Mouse (Mus musculus) kidney, embryonic 15.5 days (tissue): ENCODE data around the gene Msn. TPM values are rescaled to one million over a fixed set of nuclear protein-coding genes. Genes with fewer than 3 reads are reported as not detected.
A peak's percentile ranks its signal among the peaks of the same experiment; 100 is the strongest.

Experiments
- ATAC-seq: fragments of 200-750 bp; cut with Nextera tagmentation; replicated peaks from 2 replicates; pipeline ENCODE4 v1.8.0; 2017; ENCODE audit warnings: moderate TSS enrichment; ENCODE audit not compliant: low FRiP score
- H3K27ac ChIP-seq: fragments of 300-500 bp; sonication (generic); 2 replicates; pipeline ENCODE4 v1.5.1; 2015; ENCODE audit warnings: mild to moderate bottlenecking, inconsistent platforms
- H3K27me3 ChIP-seq: fragments of 300-500 bp; sonication (generic); 2 replicates; pipeline ENCODE4 v1.6.1; 2015; ENCODE audit warnings: inconsistent platforms
- H3K36me3 ChIP-seq: fragments of 300-500 bp; sonication (generic); 2 replicates; pipeline ENCODE4 v1.6.1; 2015; ENCODE audit warnings: inconsistent platforms
- H3K4me1 ChIP-seq: fragments of 300-500 bp; sonication (generic); 2 replicates; pipeline ENCODE4 v1.6.1; 2015; ENCODE audit warnings: inconsistent platforms
- H3K4me2 ChIP-seq: fragments of 300-500 bp; sonication (generic); 2 replicates; pipeline ENCODE4 v1.6.1; 2015; ENCODE audit warnings: moderate library complexity, mild to moderate bottlenecking, inconsistent platforms
- H3K4me3 ChIP-seq: fragments of 300-500 bp; sonication (generic); replicated peaks from 2 replicates; pipeline ENCODE4 v1.5.1; 2015; ENCODE audit warnings: mild to moderate bottlenecking, inconsistent platforms
- H3K9ac ChIP-seq: fragments of 300-500 bp; sonication (generic); 2 replicates; pipeline ENCODE4 v1.6.1; 2015; ENCODE audit warnings: mild to moderate bottlenecking, inconsistent platforms
- H3K9me3 ChIP-seq: fragments of 300-500 bp; sonication (generic); replicated peaks from 2 replicates; pipeline ENCODE4 v1.6.1; 2016; ENCODE audit warnings: inconsistent platforms
- WGBS: fragments of 180-500 bp; shearing (Covaris S2); methylation state at CpG from one replicate; pipeline ENCODE4 v1.1.7; 2015; ENCODE audit warnings: mixed read lengths; 5-methylcytosine and 5-hydroxymethylcytosine counted together
- polyA plus RNA-seq: library from polyadenylated mRNA; unstranded; fragments of >200 nt; fragmentation: Nextera tagmentation; extraction: Ambion mirVana; gene quantifications from 2 replicates; pipeline ENCODE4 v1.2.1, GENCODE M21; 2015

Gene Msn
- polyA plus RNA-seq, result 125 and 132 TPM in 2 replicates

GRCm38 (mm10) chrX:96095509-96096499, at the start of gene Msn:
Gene Msn (plus strand): TSS chrX:96096042.
- 30% methylated on average over 37 of the region's 44 CpGs for WGBS
- peak within 1 kb of the TSS; percentile 85 for H3K27ac ChIP-seq
- ATAC-seq, result peak; percentile 89

GRCm38 (mm10) chrX:96052798-96053197, 43.0 kb upstream of the Msn start:
- Histone ChIP-seq H3K4me2 (no peak overlapping the region), H3K36me3 (no peaks in the 10 kb centered on the region), H3K9me3 (no peaks in the 10 kb centered on the region), H3K27ac (no peak overlapping the region), H3K4me3 (no peak overlapping the region), H3K4me1 (no peaks in the 10 kb centered on the region), H3K9ac (no peak overlapping the region), H3K27me3 (peaks cover 20% of the 10 kb centered on the region; the same call in 1 of the 2 replicates)
- ATAC-seq, result no peak
- WGBS, result 74% methylated on average over 1 of the region's 1 CpGs

More at GRCm38 (mm10) chrX:96095509-96096499, at the start of gene Msn:
- Histone ChIP-seq H3K36me3 (no peaks in the 10 kb centered on the region), H3K9ac (peak within 1 kb of the TSS; percentile 47), H3K27me3 (peaks cover 16% of the 10 kb centered on the region; the same call in 1 of the 2 replicates), H3K4me2 (peak within 1 kb of the TSS; percentile 63), H3K4me1 (no peaks in the 10 kb centered on the region), H3K9me3 (no peaks in the 10 kb centered on the region), H3K4me3 (peak within 1 kb of the TSS; percentile 61)

- H3K36me3 ChIP-seq, result no peaks in the 10 kb centered on the region
- H3K27ac ChIP-seq, result no peak overlapping the region
- ATAC-seq, result no peak
- H3K27me3 ChIP-seq, result 0 out of 2 replicates have a peak, but pooled peaks cover 3% of the 10 kb centered on the region
- H3K9me3 ChIP-seq, result no peaks in the 10 kb centered on the region
- H3K4me3 ChIP-seq, result no peak overlapping the region
- no peak overlapping the region for H3K4me2 ChIP-seq
- H3K9ac ChIP-seq, result no peak overlapping the region
- no peaks in the 10 kb centered on the region for H3K4me1 ChIP-seq
These were observed 18.1 kb upstream of the Msn start for GRCm38 (mm10) chrX:96077747-96078146.

- Histone ChIP-seq H3K4me2 (no peak overlapping the region), H3K4me3 (no peak overlapping the region), H3K9me3 (no peaks in the 10 kb centered on the region), H3K27ac (no peak overlapping the region), H3K36me3 (no peaks in the 10 kb centered on the region), H3K4me1 (no peaks in the 10 kb centered on the region), H3K9ac (no peak overlapping the region), H3K27me3 (peaks cover 9% of the 10 kb centered on the region; the same call in 1 of the 2 replicates)
- 41% methylated on average over 2 of the region's 2 CpGs for WGBS
- no peak for ATAC-seq
These were observed 9.6 kb upstream of the Msn start for GRCm38 (mm10) chrX:96086259-96086658.

GRCm38 (mm10) chrX:96096513-96097210, 820 bp downstream of the Msn start:
- H3K27ac ChIP-seq, result peak overlapping the region; percentile 85
- peak; percentile 61 for ATAC-seq

GRCm38 (mm10) chrX:96097491-96097970, 1.7 kb downstream of the Msn start:
- Histone ChIP-seq H3K27ac (0 out of 2 replicates have a peak overlapping the region, but pooled peaks have one; percentile 32), H3K4me2 (peak overlapping the region; percentile 63), H3K4me3 (peak overlapping the region; percentile 61), H3K9ac (no peak overlapping the region), H3K9me3 (no peaks in the 10 kb centered on the region), H3K4me1 (no peaks in the 10 kb centered on the region), H3K36me3 (no peaks in the 10 kb centered on the region), H3K27me3 (peaks cover 16% of the 10 kb centered on the region; the same call in 1 of the 2 replicates)
- 34% methylated on average over 5 of the region's 5 CpGs for WGBS
- no peak for ATAC-seq

More at GRCm38 (mm10) chrX:96096513-96097210, 820 bp downstream of the Msn start:
- H3K4me3 ChIP-seq, result peak overlapping the region; percentile 61
- peaks cover 16% of the 10 kb centered on the region; the same call in 1 of the 2 replicates for H3K27me3 ChIP-seq
- peak overlapping the region; percentile 63 for H3K4me2 ChIP-seq
- H3K36me3 ChIP-seq, result no peaks in the 10 kb centered on the region
- no peaks in the 10 kb centered on the region for H3K4me1 ChIP-seq
- WGBS, result 17% methylated on average over 15 of the region's 15 CpGs
- peak overlapping the region; percentile 47 for H3K9ac ChIP-seq
- no peaks in the 10 kb centered on the region for H3K9me3 ChIP-seq

GRCm38 (mm10) chrX:96099003-96099402, 3.2 kb downstream of the Msn start:
- H3K9ac ChIP-seq, result no peak overlapping the region
- no peak overlapping the region for H3K4me3 ChIP-seq
- H3K9me3 ChIP-seq, result no peaks in the 10 kb centered on the region
- ATAC-seq, result peak; percentile 53
- no peak overlapping the region for H3K27ac ChIP-seq
- H3K4me2 ChIP-seq, result peak overlapping the region; percentile 27; the same call in 1 of the 2 replicates
- H3K36me3 ChIP-seq, result no peaks in the 10 kb centered on the region
- 52% methylated on average over 2 of the region's 2 CpGs for WGBS
- peaks cover 5% of the 10 kb centered on the region; the same call in 1 of the 2 replicates for H3K27me3 ChIP-seq
- H3K4me1 ChIP-seq, result no peaks in the 10 kb centered on the region

- Histone ChIP-seq H3K27me3 (no peaks in the 10 kb centered on the region), H3K4me3 (no peak overlapping the region), H3K9me3 (no peaks in the 10 kb centered on the region), H3K36me3 (no peaks in the 10 kb centered on the region), H3K27ac (no peak overlapping the region), H3K9ac (no peak overlapping the region), H3K4me1 (no peaks in the 10 kb centered on the region), H3K4me2 (no peak overlapping the region)
- ATAC-seq, result no peak
- 65% methylated on average over 3 of the region's 3 CpGs for WGBS
These were observed 11.8 kb downstream of the Msn start for GRCm38 (mm10) chrX:96107427-96108291.

GRCm38 (mm10) chrX:96113106-96113634, 17.3 kb downstream of the Msn start:
- Histone ChIP-seq H3K4me2 (no peak overlapping the region), H3K36me3 (no peaks in the 10 kb centered on the region), H3K4me3 (no peak overlapping the region), H3K27me3 (peaks cover 6% of the 10 kb centered on the region; the same call in 1 of the 2 replicates), H3K4me1 (no peaks in the 10 kb centered on the region), H3K9ac (no peak overlapping the region), H3K9me3 (no peaks in the 10 kb centered on the region), H3K27ac (no peak overlapping the region)
- no peak for ATAC-seq

GRCm38 (mm10) chrX:96115501-96115900, 19.7 kb downstream of the Msn start:
- no peaks in the 10 kb centered on the region for H3K36me3 ChIP-seq
- no peak overlapping the region for H3K9ac ChIP-seq
- no peak for ATAC-seq
- no peak overlapping the region for H3K27ac ChIP-seq
- no peak overlapping the region for H3K4me3 ChIP-seq
- no peaks in the 10 kb centered on the region for H3K9me3 ChIP-seq
- H3K4me2 ChIP-seq, result no peak overlapping the region
- peaks cover 6% of the 10 kb centered on the region; the same call in 1 of the 2 replicates for H3K27me3 ChIP-seq
- no peaks in the 10 kb centered on the region for H3K4me1 ChIP-seq

GRCm38 (mm10) chrX:96117366-96117765, 21.5 kb downstream of the Msn start:
- no peak overlapping the region for H3K4me2 ChIP-seq
- 90% methylated on average over 1 of the region's 1 CpGs for WGBS
- H3K36me3 ChIP-seq, result no peaks in the 10 kb centered on the region
- H3K4me1 ChIP-seq, result no peaks in the 10 kb centered on the region
- H3K9ac ChIP-seq, result no peak overlapping the region
- no peak overlapping the region for H3K27ac ChIP-seq
- H3K27me3 ChIP-seq, result peaks cover 6% of the 10 kb centered on the region; the same call in 1 of the 2 replicates
- H3K4me3 ChIP-seq, result no peak overlapping the region
- no peak for ATAC-seq
- no peaks in the 10 kb centered on the region for H3K9me3 ChIP-seq
